Mouse (Mus musculus): ENCODE measurements at regions not wholly inside any gene's neighbourhood (a gene's known extent, or its start where the extent isn't known, plus 50 kb on each side); places are given as distances from the start of the nearest gene placed in this dataset.
"Not testable (repeated sequence)": the region's sequence is repeated elsewhere in the genome, so short reads cannot be mapped to it uniquely, and the experiment has no call there.

DNA sequence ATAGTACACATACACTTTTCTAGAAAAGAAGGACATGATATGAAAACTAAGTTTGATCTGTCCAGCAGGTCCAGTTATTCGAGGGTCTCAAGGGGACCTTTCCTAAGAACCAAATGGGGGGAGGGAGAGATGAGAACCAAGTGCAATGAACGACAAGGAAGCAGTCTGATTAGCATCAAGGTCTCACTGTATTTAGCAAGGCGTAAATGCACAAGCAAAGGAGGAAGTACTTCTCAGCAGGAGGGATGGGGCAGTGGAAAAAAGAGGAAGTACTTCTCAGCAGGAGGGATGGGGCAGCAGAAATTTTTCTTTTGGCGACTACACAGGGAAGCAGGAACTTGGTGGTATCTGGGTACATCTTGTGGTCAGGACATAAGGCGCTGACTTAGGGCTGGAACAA, 545.5 kb downstream of the Serpinb8 start:
- TF ChIP-seq MAX (IDR thresholded peaks at IDR 0.05; ENCODE audit: low read length); POLR2A (IDR thresholded peaks at IDR 0.05; ENCODE audit: low read depth, low read length); BHLHE40 (IDR thresholded peaks at IDR 0.05; ENCODE audit: low read depth, low read length); EP300 (IDR thresholded peaks at IDR 0.05; ENCODE audit: low read length): not testable (repeated sequence)
